Mouse (Mus musculus) heart, adult 9 months (tissue): ENCODE measurements around the gene Otud4.
A peak's percentile ranks its signal among the peaks of the same experiment; 100 is the strongest.
"Not testable (repeated sequence)": the region's sequence is repeated elsewhere in the genome, so short reads cannot be mapped to it uniquely, and the experiment has no call there.

Experiments
- DNase-seq, 2 experiments: peaks; one replicate each; pipeline ENCODE4 v3.0.0; 2022; ENCODE audit warnings: low spot score in 2 of 2

The Otud4 gene

DNA sequence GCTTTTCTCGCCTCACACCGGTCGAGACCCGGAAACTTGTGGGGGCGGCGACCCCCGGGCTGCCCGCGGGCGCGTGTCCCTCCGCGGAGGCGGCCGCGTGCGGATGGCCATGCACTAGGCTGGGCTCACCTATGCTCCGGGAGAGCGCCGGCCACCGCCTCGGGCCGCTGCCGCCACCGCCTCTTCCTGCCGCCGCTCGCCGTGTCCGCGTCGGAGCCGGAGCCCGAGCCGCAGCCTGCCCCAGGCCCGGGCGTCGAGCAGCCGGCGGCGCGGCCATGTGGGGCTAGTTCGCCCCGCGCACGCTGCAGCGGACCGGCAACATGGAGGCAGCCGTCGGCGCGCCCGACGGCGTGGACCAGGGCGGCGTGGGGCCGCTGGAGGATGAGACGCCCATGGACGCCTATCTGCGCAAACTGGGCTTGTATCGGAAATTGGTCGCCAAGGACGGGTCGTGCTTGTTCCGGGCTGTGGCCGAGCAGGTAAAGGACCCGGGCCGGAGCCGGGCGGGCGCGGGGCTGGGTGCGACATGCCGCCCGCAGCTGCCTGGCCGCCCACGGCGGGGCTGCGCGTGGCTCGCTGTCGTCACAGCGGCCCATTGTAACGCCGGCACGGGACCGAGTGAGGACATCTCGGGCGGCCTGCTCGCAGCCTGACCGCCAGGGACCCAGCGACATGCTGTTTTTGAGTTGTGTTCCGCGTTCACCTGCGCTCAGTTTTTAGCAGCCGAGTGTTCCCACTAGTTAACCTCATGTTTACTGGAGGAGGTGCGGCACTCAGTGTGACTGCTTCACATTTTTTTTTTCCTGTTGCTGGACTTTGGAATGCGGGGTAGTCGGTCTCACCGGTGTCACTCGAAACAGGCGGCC, at the start of gene Otud4:
Gene Otud4, plus strand, starts transcription at position 33 of the 866 bp plus-strand sequence.
- DNase-seq = peak; percentile 30 to 43

- no peak for DNase-seq
Measured at GRCm38 (mm10) chr8:79600962-79601361, 38.5 kb upstream of the Otud4 start.

DNA sequence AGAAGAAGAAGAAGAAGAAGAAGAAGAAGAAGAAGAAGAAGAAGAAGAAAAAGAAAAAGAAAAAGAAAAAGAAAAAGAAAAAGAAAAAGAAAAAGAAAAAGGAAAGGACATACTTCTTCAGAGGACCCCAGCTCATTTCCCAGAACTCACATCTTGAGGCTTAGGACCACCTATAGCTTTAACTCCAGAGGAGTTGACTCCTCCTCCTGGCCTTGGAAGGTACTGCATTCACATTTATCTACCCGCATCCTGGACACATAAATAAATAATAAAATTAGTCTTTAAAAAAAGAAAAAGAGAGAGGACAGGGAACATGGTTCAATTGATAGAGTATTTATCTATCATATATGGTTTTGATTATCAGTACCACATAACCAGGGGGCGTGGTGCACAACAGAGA, 36.2 kb upstream of the Otud4 start:
- DNase-seq = not testable (repeated sequence)

DNA sequence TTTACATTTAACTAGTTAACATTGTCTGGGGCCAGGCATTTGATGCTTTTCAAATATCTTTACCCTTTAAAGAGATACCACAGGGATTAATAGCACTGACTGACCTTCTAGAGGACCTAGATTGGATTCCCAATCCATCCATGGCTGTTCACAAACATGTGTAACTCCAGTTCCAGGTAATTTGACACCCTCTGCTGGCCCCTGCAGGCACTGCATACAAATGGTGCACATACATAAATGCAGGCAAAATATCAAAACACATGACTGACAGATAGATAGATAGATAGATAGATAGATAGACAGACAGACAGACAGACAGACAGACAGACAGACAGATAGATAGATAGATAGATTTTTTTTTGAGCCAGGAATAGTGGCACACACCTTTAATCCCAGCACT, 33.2 kb upstream of the Otud4 start:
- no peak for DNase-seq

DNA sequence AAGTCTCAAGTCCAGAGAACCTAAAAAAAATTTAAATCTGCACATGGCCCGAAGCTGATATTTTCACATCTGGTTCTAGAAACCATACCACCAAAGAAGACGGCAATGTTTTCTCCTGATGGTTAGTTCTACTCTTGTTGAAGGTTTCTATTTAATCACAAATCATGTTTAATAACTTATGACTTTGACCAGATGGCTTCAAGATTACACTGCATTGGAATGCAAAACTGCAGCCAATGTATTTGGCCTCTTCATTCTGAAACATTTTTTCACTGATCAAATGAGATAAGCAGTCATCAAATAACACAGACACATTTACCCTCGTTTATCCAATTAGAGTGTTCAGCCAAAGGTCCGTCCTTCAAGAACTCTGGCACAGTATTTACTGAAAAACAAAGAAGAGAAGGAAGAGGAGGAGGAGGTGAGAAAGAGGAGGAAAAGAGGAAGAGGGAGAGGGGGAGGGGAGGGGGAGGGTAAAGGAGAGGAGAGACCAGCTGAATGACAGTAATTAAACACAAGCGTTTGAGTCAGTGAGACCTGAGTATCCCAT, 32.6 kb upstream of the Otud4 start:
- no peak for DNase-seq

DNA sequence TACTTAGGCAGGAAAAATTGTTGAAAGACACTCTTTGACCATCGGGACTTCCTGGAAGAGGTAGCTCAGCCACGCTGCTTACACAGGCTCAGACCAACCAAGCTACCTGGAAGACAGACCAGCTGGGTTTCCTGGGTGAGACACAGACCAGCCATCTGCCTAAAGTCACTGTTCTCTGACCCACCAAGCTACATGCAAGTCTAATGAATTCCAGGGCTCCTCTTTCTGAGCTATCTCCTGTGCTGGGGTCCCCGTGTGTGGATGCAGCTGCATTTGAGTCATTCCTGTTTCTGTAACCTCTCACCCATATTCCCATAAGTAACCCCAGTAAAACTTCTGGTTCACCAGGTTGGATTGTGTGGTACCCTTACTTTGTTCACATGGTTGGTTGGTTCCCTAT, 30.7 kb upstream of the Otud4 start:
- DNase-seq = no peak

- no peak for DNase-seq
Measured at GRCm38 (mm10) chr8:79610268-79610667, 29.1 kb upstream of the Otud4 start.

DNA sequence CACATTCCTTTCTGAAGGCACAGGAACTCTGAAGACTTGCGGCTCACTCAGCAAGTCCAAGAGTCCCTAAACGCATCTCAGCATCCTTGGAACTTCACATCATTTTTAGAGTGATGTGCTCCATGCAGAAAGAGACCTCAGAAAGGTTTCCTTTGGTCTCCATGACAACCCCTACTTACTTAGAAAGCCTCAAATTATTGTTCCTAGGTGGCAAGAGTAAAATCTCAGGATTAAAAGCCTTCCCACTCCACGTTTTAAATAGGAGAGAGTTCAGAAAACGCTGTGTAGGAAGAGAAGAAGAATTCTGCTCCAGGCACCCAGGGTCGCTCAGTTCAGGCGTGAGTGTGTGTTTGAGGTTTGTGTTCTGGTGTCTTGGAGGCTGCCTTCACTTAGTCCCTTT, 27.1 kb upstream of the Otud4 start:
- no peak for DNase-seq

- no peak for DNase-seq
Measured at GRCm38 (mm10) chr8:79612965-79613364, 26.5 kb upstream of the Otud4 start.

DNA sequence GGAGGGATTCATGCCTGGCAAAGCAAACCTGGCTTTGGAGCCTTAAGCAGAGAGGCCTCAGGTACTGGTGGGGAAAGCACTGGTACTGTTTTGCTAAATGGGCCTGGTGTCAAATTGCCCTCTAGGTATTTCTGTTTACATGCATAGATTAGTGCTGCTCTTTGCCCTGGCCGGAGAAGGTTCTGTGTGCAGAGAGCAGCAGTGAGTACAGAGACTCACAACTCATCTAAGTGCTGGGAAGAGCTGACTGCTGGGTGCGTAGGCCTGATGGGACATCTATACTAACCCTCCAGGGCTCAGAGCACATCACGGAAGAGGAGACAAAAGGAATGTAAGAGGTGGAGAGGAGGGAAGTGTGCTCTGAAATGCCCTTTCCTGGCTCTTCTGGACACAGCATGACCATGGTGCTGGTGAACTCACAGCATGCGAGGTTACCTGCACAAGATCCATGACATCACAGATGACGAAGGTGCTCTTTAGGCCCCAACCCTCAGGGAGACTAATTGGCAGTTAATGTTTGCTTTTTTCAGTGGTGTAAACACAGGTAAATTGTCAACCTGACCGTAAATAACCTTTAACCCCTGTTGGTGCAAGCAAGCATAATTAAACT, 23.6 kb upstream of the Otud4 start:
- DNase-seq = no peak

- DNase-seq = no peak
Measured at GRCm38 (mm10) chr8:79618906-79619305, 20.5 kb upstream of the Otud4 start.

DNA sequence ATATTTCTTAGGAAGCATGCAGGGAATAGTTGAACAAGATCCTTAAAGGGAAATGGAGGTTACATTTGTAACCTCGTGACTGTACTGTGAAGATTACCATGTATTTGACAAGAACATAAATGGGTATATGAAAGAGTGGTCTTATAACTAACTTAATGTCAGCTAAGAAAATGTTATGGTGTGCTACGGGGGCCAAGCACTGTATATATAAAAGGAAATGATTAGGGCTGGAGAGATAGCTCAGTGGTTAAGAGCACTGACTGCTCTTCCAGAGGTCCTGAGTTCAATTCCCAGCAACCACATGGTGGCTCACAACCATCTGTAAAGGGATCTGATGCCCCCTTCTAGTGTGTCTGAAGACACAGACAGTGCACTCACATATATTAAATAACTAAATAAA, 20.1 kb upstream of the Otud4 start:
- no peak for DNase-seq

DNA sequence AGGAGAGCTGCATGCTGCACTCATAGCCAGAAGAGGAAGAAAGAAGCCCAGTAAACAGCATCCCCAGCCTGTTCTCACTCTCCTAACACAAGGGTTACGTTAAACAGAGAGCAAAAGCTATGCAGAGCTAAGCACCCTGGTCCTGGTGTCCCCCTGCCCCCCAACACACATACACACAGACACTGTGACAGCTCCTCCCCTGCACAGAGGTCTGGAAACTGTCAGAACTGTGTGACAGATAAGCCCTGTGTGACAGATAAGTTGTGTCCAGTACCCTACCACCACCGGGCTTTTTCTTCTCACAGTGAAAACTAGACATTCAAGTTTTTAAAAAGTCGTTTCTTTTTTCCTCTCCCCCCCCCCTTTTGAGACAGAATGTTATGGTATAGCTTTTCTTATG, 19.4 kb upstream of the Otud4 start:
- DNase-seq = no peak

GRCm38 (mm10) chr8:79620489-79621276, 18.7 kb upstream of the Otud4 start:
- DNase-seq = no peak

- DNase-seq = no peak
Measured at GRCm38 (mm10) chr8:79622346-79622745, 17.1 kb upstream of the Otud4 start.

DNA sequence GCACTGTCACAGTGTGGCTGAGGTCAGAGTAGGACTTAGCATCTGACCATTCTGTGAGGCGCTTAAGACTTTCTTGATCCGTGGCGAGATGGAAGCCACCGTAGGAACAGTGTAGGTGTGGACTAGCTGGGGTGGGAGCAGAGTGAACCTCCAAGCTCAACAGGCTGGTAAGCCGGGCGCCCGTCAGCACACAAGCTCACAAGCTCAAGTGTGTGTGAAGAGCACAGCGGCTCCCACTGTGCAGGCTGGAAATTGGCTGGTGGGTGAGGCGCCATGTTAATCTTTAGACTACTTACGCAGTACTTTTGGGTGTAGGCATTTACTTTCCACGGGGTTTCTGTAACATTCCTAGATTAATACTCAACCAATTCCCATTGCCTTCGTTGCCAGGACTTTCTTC, 16.1 kb upstream of the Otud4 start:
- DNase-seq = no peak

DNA sequence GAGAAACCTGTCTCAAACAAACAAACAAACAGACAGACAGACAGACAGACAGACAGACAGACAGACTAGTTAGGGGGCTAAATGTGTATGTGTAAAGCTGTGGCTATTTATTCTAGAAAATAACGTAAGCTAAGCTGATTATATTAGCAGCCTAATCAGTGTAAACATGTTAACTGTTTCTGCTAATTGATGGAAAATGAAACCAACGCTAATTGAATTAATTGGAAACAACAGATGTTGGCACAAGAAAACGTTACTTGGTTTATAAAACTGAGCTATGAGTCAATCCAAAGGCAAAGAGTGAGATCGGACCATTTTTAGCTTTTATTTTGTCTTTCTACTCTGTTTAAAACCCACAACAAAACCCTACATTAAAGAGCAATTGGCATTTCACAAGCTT, 15.0 kb upstream of the Otud4 start:
- no peak for DNase-seq

DNA sequence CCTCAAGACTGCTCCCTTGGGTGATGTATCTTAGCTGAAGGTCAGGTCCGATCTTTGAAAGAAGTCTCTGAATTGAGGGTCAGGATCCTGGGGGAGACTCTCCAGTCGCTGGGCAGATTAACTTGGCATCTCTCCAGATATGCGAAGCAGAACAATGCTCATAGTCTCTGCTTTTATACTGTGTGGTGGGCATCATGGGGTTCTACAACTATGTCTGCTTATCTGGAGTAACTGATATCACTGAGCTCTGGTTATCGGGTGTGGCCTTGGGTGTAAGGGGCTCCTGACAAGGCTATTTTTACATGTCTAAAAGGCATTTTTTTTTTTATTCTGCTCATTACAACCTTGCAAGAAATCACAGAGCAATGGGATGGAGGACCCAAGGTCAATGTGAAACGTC, 13.2 kb upstream of the Otud4 start:
- no peak for DNase-seq

DNA sequence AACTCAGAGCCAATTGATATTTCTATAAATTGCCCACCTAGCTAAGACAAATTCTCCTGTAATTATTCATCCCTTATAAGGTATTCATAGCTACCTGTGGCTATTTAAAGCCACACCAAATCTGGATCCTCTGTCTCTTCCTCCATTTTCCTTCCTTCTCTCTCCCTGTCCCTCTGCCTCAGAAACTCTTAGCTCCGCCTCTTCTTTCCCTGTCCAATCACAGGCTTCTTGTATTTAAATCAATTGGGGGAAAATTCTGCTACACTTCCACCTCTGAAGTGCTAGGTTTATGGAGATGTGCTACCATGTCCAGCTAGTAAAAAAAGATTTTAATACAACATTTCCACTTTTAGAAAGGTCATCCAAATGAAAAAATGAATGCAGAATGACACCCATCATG, 3.9 kb upstream of the Otud4 start:
- DNase-seq = no peak

DNA sequence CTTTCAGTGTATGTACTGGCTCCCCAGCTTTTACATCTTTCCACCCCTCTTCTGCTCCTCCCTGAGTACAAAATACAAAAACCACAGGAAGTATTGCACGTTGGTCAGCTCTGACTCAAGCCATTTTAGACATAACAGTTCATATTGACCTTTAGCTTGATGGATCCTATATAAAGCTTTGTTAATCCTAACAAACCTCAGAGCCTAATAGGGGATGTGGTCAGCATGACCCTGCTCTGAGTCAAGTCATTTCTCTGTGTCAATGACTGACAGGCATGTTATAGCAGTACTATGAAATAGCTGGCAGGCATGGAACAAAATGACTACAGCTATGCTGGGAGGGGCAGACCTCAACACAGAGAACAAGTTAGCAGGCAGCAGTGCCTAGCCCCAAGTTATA, 3.3 kb upstream of the Otud4 start:
- DNase-seq = no peak

- DNase-seq = no peak
Measured at GRCm38 (mm10) chr8:79637237-79637636, 2.2 kb upstream of the Otud4 start.

DNA sequence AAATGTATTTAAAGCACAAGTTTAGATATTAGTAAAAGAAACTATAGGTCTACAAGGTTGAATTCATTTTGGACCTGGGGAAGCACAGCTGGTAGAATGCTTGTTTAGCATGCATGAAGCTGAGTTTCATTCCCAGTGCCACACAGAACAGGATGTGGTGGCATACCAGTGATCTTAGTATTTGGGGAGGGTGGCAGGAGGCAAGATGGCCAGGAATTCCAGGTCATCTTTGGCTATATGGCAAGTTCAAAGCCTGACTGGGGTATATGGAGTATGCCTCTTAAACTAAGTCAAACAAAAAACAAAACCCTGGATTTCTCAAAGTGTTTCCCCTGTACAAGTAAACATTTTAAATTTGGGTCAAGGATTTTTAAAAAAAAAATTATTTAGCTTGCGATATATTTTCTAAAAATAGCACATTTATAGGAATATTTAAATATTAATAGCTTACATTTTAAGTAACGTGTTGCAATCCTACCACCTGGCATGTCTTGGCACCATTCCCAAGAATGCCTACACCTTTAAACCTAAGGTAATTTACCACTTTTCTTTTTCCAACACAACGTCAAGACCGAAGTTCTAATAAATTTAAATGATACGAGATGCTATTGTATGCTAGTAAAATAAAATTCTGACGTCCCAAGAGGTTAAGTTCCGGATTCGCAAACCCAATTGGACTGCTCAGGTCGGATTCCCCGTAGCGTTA, 1.3 kb upstream of the Otud4 start:
- no peak for DNase-seq
